Mouse (Mus musculus) neural tube, embryonic 14.5 days (tissue): ENCODE measurements around the gene Fam92b. TPM values are rescaled to one million over a fixed set of nuclear protein-coding genes. Genes with fewer than 3 reads are reported as not detected.

Source experiments
- ATAC-seq: fragments of 200-750 bp; cut with Nextera tagmentation; 2 replicates; pipeline ENCODE4 v1.8.0; 2017; ENCODE audit warnings: low read depth, mild to moderate bottlenecking, moderate TSS enrichment, moderate library complexity
- H3K27ac ChIP-seq: fragments of 300-500 bp; sonication (generic); 2 replicates; pipeline ENCODE4 v1.5.1; 2014; ENCODE audit warnings: low read depth, mild to moderate bottlenecking, control low read depth, low read length, moderate library complexity, mixed read lengths
- H3K27me3 ChIP-seq: fragments of 300-500 bp; sonication (generic); 2 replicates; pipeline ENCODE4 v1.6.1; 2014; ENCODE audit warnings: low read length; ENCODE audit not compliant: control insufficient read depth, insufficient read depth
- H3K36me3 ChIP-seq: fragments of 300-500 bp; sonication (generic); 2 replicates; pipeline ENCODE4 v1.6.1; 2014; ENCODE audit warnings: low read length, mixed read lengths; ENCODE audit not compliant: control insufficient read depth, insufficient read depth
- H3K4me1 ChIP-seq: fragments of 300-500 bp; sonication (generic); 2 replicates; pipeline ENCODE4 v1.6.1; 2014; ENCODE audit warnings: low read length; ENCODE audit not compliant: control insufficient read depth, insufficient read depth
- H3K4me2 ChIP-seq: fragments of 300-500 bp; sonication (generic); 2 replicates; pipeline ENCODE4 v1.6.1; 2014; ENCODE audit warnings: mild to moderate bottlenecking, low read depth, low read length, control low read depth
- H3K4me3 ChIP-seq: fragments of 300-500 bp; sonication (generic); 2 replicates; pipeline ENCODE4 v1.5.1; 2014; ENCODE audit warnings: low read depth, low read length, control low read depth, mixed read lengths
- H3K9ac ChIP-seq: fragments of 300-500 bp; sonication (generic); replicated peaks from 2 replicates; pipeline ENCODE4 v1.6.1; 2014; ENCODE audit warnings: low read depth, mild to moderate bottlenecking, control low read depth, low read length, mixed read lengths
- H3K9me3 ChIP-seq: fragments of 300-500 bp; sonication (generic); 2 replicates; pipeline ENCODE4 v1.6.1; 2016; ENCODE audit warnings: low read length; ENCODE audit not compliant: control insufficient read depth
- WGBS: fragments of 180-500 bp; shearing (Covaris S2); extraction: QIAGEN DNeasy Blood & Tissue Kit; methylation state at CpG from one replicate; pipeline ENCODE4 v1.1.7; 2014; 5-methylcytosine and 5-hydroxymethylcytosine counted together
- polyA plus RNA-seq: library from polyadenylated mRNA; unstranded; fragments of >200 nt; fragmentation: Nextera tagmentation; extraction: Ambion mirVana; gene quantifications from 2 replicates; pipeline ENCODE4 v1.2.1, GENCODE M21; 2014

The Fam92b gene
- polyA plus RNA-seq, 1 experiment from 2014 or later = 1.7 TPM

DNA sequence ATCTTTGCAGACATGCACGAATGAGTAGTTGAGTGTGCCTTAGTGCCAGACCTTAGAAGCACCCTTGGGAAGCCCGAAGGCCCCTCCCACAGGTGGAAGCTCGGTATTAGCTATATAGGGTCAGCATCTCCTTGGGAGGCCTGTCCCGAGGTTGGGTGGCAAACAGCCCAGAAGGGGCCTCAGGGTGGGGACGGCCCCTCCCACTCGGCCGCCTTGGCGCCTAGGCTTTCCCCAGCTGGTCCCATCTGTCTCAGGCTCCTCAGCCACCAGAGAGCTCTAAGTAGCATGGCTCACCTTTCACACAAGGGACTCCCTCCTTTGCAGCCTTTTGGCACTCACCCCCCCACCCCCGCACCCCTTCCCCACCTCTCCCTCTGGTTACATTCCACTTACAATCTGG is 7.1 kb upstream of the Fam92b start:
- H3K4me3 ChIP-seq = no peak overlapping the region
- H3K9ac ChIP-seq = no peak overlapping the region
- no peaks in the 10 kb centered on the region for H3K27me3 ChIP-seq
- H3K9me3 ChIP-seq = no peaks in the 10 kb centered on the region
- H3K4me2 ChIP-seq = no peak overlapping the region
- ATAC-seq = no peak
- no peaks in the 10 kb centered on the region for H3K36me3 ChIP-seq
- H3K27ac ChIP-seq = no peak overlapping the region; the same call in 1 of the 2 replicates
- peaks cover 19% of the 10 kb centered on the region for H3K4me1 ChIP-seq
- WGBS = 36% methylated on average over 9 of the region's 9 CpGs

DNA sequence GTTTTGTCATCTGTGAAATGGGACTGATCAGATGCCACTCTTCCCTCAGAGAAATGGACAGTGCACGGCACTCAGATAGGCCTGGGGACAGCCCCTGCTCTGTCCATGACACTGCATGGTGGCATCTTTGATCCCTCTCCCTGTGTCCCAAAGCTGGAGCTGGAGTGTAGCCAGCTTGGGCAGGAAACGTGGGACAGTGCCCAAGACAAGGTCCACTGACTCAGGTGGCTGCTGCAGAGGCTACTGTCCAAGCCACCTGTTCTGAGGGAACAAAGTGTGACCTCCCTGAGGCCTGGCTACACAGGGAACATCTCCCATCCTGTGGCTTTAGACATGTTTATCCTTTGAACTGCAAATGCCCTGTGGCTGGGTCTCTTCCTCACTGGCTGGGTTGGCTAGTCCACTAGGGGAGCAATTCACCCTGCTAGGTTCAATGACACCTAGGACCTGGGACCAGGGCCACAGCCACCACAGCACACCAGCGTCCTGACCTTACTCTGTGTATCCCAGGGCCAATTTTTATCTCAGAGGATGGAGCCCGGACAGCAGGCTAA is 4.7 kb upstream of the Fam92b start:
- 83% methylated on average over 4 of the region's 4 CpGs for WGBS
- Histone ChIP-seq H3K36me3 (no peaks in the 10 kb centered on the region), H3K4me1 (peaks cover 35% of the 10 kb centered on the region)

DNA sequence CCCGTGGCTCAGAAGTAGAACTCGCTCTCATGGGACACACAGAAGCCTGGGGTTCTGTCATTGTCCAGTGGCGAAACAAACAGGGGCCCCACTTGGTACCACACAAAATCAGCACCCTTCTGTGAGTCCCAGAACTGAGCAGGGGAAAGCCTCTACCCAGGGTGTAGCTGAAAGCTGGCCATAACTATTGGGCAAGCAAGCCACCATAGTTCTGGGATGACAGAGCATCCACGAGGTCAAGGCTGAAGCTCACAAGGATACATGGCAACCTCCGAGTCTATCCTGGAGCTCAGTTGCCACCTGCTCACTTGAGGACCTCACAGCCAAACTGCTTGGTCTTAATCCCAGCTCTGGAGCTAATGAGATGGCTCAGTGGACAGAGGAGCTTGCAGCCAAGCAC is 4.0 kb upstream of the Fam92b start:
- no peak for ATAC-seq
- Histone ChIP-seq H3K27me3 (no peaks in the 10 kb centered on the region), H3K4me2 (no peak overlapping the region), H3K27ac (no peak overlapping the region), H3K36me3 (no peaks in the 10 kb centered on the region), H3K4me3 (no peak overlapping the region), H3K9ac (no peak overlapping the region), H3K4me1 (peaks cover 36% of the 10 kb centered on the region), H3K9me3 (no peaks in the 10 kb centered on the region)
- WGBS = 93% methylated on average over 5 of the region's 5 CpGs

More for the DNA sequence above, 4.7 kb upstream of the Fam92b start:
- Histone ChIP-seq H3K27me3 (no peaks in the 10 kb centered on the region), H3K9me3 (no peaks in the 10 kb centered on the region), H3K27ac (no peak overlapping the region), H3K9ac (no peak overlapping the region), H3K4me3 (no peak overlapping the region), H3K4me2 (no peak overlapping the region)
- no peak for ATAC-seq

DNA sequence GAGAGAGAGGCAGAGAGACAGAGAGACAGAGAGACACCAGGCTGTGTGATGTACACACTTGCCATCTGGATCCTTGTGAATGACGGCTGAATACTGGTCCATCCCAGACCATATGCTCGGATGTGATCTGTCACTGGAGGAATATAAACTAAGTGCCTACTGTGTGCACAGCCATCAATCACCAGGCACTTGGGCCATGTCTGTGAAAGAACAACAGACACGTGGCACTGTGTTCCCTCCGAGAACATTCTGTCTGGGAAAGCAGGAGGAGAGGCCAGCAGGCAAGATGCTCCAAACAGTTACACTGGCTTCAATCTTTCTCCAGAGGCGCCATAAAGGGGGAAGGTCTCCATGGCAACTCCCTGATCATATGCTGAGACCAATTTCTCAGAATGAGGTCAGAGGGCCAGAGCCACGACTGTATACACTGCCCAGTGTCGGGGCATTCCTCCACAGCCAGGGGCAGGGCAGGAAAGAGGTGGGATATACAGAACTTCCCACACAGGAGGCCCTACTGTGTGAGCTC is 3.2 kb upstream of the Fam92b start:
- H3K4me1 ChIP-seq = peaks cover 31% of the 10 kb centered on the region
- H3K27me3 ChIP-seq = no peaks in the 10 kb centered on the region
- no peak overlapping the region for H3K4me3 ChIP-seq
- no peak overlapping the region for H3K4me2 ChIP-seq
- no peak overlapping the region for H3K9ac ChIP-seq
- 20% methylated on average over 7 of the region's 7 CpGs for WGBS
- no peaks in the 10 kb centered on the region for H3K9me3 ChIP-seq
- H3K36me3 ChIP-seq = no peaks in the 10 kb centered on the region
- ATAC-seq = no peak
- no peak overlapping the region for H3K27ac ChIP-seq

DNA sequence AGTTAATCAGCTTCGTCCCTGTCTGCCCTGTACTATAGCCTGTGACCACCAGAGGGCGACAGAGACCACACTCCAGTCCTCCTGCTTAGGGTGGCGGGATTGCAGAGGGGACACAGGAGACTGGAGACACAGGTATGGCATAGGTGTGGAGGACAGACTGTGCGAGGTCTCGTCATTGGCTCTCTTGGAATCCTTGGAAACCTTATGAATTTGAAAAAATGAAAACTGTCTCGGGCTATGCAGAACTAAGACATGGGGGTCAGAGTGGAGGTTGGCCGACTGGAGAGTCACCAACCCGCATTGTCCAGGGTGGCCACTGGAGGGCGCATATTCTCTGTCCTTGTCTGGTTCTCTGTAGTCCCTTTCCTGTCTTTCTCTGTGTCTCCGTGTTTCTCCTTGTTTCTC is 1.8 kb upstream of the Fam92b start:
- Histone ChIP-seq H3K4me2 (peak overlapping the region; percentile 24; the same call in 1 of the 2 replicates), H3K36me3 (no peaks in the 10 kb centered on the region), H3K4me3 (no peak overlapping the region), H3K27me3 (peaks cover 4% of the 10 kb centered on the region; the same call in 1 of the 2 replicates), H3K27ac (no peak overlapping the region), H3K4me1 (peaks cover 23% of the 10 kb centered on the region), H3K9ac (no peak overlapping the region), H3K9me3 (no peaks in the 10 kb centered on the region)
- peak; percentile 58 for ATAC-seq
- WGBS = 0% methylated on average over 10 of the region's 10 CpGs

DNA sequence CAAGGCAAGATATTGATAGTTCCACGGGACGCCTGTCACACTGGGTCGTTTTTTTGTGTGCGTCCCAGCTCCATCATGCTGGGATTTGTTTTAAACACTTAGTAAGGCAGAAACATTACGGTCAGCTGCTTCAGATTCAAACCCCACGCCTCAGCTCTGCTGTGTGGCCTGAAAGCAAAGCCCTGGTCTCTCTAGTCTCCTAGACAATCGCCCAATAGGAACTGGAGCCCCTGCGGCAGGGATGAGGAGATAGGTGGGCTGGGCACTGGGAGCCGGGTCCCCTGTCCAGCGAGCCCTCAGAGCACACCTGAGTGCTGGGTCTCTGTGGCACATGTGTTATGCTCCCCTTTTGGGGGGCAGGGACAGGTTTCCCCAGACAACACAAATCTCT is 853 bp upstream of the Fam92b start:
- Histone ChIP-seq H3K9me3 (no peaks in the 10 kb centered on the region), H3K4me1 (peaks cover 23% of the 10 kb centered on the region), H3K4me3 (no peak overlapping the region), H3K9ac (no peak overlapping the region), H3K36me3 (no peaks in the 10 kb centered on the region), H3K4me2 (no peak overlapping the region), H3K27ac (peak overlapping the region; percentile 67), H3K27me3 (peaks cover 4% of the 10 kb centered on the region; the same call in 1 of the 2 replicates)
- ATAC-seq = no peak
- WGBS = 3% methylated on average over 10 of the region's 10 CpGs

DNA sequence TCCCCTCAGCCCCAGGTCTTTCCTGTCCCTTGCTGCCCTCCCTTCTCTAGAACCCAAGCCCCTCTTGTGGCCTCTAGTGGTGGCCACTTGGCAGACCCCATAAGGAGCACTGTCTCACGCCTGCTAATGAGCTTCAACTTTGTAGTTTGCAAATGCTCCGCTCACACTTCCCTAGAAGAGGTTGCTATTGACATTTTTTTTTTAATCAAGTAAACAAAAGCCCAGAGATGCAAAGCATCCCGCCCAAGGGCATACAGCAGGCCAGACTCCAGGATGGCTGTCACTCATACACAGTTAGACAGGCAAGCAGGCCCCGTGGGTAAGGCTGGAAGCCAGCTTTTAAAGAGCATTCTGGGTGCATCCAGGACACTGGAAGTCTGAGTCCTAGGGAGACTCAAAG is 661 bp downstream of the Fam92b start:
- Histone ChIP-seq H3K9me3 (no peaks in the 10 kb centered on the region), H3K27ac (peak overlapping the region; percentile 67), H3K4me2 (peak overlapping the region; percentile 40; the same call in 1 of the 2 replicates), H3K36me3 (no peaks in the 10 kb centered on the region), H3K4me3 (no peak overlapping the region), H3K4me1 (peaks cover 23% of the 10 kb centered on the region), H3K27me3 (peaks cover 4% of the 10 kb centered on the region; the same call in 1 of the 2 replicates), H3K9ac (peak overlapping the region; percentile 17; the same call in 1 of the 2 replicates)
- 0 out of 2 replicates have a peak, but pooled peaks have one; percentile 2 for ATAC-seq
- WGBS = 7% methylated on average over 4 of the region's 4 CpGs

DNA sequence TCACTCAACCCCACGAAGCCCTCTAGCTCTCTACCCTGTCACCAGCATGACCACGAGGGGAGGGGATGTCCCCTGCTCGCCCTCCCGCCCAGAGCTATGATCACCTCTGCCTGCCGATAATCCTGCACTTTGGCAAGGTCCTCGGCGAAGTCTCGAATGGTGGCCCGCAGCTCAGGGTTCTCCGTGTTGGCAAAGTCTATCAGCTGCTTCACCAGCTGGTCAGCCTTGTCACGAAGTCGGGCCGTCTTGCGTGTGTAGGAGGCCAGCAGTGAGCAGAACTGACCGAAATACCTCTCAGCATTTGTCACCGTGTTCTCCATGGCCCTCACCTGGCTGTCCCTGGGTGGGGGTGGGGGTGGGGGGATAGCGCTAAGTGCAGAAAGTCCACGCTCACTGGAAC is 2.7 kb downstream of the Fam92b start:
- no peaks in the 10 kb centered on the region for H3K9me3 ChIP-seq
- no peak overlapping the region for H3K4me3 ChIP-seq
- H3K27ac ChIP-seq = no peak overlapping the region
- no peak overlapping the region for H3K4me2 ChIP-seq
- H3K36me3 ChIP-seq = no peaks in the 10 kb centered on the region
- 59% methylated on average over 18 of the region's 18 CpGs for WGBS
- ATAC-seq = no peak
- no peak overlapping the region for H3K9ac ChIP-seq
- H3K27me3 ChIP-seq = peaks cover 4% of the 10 kb centered on the region; the same call in 1 of the 2 replicates
- H3K4me1 ChIP-seq = peaks cover 23% of the 10 kb centered on the region

DNA sequence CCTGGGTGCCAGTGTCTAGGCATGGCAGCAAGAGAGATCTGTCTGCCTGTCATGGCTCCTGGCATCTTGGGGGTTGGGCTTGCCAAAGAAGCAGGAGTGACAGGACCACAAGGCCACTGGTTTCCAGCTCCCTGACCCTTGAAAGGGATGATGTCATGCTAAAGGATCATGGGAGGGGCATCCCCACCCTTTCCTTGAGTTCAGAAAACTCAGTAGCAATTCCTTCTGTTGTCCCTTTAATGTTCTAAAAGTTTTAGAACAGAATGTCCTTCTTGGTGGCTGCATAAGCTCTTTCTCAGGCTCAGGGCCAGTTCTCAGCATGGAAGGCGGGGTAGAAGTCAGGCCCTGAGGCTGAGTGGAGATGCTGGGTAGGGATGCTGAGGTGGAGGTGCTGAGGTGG is 4.1 kb downstream of the Fam92b start:
- no peak for ATAC-seq
- H3K4me3 ChIP-seq = no peak overlapping the region

More for the DNA sequence above, 4.1 kb downstream of the Fam92b start:
- H3K36me3 ChIP-seq = no peaks in the 10 kb centered on the region
- no peak overlapping the region for H3K4me2 ChIP-seq
- no peak overlapping the region for H3K27ac ChIP-seq
- 78% methylated on average over 1 of the region's 1 CpGs for WGBS
- H3K9me3 ChIP-seq = no peaks in the 10 kb centered on the region
- H3K4me1 ChIP-seq = peaks cover 21% of the 10 kb centered on the region
- H3K27me3 ChIP-seq = peaks cover 4% of the 10 kb centered on the region; the same call in 1 of the 2 replicates
- H3K9ac ChIP-seq = no peak overlapping the region
